Mouse (Mus musculus) A20 (cell line): Measurements from ENCODE around the gene Tango2.
A peak's percentile ranks its signal among the peaks of the same experiment; 100 is the strongest.

Experiments
- DNase-seq: peaks from one replicate; pipeline ENCODE4 v3.0.0-alpha.2; 2011; ENCODE audit warnings: low read depth, low spot score

Gene Tango2

DNA sequence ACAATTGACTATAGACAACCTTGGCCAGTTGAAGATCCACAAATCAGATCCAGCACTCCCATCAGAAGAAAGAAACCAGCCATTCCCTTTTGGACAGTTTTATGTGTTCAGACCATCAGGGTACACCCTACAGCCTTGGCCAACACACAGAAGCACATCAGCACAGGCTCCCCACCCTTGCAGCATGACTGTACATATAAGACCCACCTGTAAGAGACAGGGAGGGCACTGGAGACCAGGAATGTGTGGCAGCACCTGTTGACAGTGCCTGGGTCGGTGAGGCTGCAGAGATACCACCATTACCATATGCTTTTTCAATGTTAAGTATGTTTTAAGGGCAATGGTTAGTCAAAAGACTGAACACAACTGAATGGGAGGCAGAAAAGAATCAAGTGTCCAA is 94.0 kb downstream of the Tango2 start:
- DNase-seq = peak; percentile 11

DNA sequence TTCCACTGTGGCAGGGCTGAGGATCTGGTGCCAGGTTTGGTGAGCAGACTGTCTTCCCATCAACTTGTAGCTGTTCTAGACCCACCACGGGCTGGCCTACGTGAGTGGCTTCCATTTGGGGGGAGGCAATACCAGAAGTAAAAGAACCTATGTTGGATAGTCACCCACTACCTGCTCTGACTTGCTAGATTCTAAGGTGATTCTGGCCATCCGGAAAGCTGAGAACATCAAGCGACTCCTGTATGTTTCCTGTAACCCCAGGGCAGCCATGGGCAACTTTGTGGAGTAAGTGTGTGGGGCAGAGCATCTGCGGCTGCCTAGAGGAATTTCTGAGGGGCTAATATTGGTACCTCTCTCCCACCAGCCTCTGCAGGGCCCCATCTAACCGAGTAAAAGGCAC is 95.2 kb downstream of the Tango2 start:
- no peak for DNase-seq

DNA sequence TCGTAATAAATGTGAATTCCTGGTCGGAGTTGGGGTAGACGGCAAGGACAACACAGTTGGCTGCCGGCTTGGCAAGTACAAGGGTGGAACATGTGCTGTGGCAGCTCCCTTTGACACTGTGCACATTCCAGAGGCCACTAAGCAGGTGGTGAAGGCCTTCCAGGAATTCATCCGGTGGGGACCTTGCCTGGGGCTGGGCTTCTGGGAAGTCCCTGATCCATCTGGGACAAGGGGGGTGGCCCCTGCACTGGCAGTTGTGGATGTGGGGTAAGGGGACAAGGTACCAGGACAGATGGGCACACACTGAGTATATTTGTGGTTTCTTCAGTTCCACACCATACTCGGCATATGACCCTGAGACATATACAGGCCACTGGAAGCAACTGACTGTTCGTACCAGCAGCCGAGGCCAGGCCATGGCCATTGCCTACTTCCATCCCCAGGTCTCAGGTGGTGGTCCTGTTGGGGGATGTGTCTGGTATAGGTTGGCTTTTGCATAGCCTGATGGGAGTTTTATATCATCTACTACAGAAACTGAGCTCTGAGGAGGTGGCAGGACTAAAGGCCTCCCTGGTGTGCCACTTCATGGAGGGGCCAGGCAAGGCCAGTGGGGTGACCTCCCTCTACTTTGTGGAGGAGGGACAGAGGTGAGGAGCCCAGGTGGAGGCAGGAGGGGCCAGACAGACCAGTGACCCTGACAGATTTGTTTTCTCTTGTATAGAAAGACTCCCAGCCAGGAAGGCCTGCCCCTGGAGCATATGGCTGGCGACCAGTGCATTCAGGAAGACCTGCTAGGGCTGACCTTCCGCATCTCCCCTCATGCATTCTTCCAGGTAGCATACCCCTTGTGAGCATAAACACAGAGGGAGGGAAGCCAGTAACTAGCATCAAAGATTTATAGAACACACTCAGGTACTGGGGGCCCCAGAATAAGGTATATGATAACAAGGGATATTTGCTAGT is 96.8 kb downstream of the Tango2 start:
- DNase-seq = peak; percentile 12
